Mouse (Mus musculus): Measurements from ENCODE around the gene Cdk19.

Gene Cdk19

DNA sequence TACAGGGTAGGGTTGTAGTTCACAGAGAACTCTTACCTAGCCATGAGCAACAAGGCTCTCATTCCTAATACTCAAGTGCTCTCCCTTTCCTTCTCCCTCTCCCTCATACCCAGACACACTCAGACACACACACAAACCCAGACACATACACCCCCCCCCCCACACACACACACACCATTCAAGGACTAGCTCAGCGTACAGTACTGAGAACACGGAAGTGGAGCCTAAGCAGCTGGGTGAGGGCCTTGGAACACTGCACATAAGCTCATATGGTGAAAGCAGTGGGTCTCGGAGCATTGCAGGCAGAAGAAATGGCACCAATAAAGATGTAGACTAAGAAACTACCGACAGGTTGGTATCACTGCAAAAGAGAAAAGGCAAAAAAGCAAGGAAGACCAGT is 105.2 kb downstream of the Cdk19 start:
- DNase-seq: no peak

DNA sequence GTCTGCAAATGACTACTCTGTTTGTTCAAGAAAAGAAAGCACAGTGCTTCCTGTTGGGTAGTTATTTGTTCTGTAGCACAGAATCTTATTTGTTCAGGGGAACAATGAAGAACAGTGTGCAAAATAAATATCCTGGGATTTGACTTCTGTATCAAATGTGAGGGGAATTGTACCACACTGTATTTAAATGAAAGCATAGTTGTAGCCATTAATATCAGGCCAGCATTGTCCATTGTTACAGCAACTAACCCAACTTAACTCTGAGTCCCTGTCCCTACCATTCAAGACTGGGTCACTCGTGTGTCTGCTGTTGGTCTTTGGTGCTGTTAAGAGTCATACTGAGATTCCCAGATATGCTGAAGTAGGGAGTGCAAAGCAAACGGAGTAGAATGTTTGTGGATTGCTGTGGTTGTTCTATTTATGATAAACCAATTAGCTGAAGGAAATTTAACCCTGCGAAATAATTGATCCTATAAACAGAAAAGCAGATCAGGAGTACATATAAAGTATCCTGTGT is 106.8 kb downstream of the Cdk19 start:
- no peak for DNase-seq

DNA sequence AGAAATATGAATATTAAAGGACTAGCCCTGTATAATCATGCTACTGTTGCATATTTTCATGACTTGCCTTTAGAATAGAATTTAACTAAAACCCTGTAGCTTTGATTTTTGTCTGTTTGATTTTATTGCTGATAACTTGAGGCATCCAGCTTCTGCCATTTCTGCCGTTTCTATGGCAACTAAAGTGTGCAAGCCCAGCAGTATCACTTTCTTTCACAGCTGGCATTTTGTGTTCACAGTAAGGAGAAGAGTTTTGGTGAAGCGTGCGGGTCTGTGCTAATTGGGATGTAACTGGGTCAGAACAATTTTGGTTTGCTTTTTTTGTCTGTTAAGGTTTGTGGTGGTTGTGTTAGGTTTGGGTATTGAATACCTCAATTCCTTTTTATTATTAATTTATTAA is 107.3 kb downstream of the Cdk19 start:
- no peak for DNase-seq

- no peak for DNase-seq
Measured at GRCm38 (mm10) chr10:40447295-40447694, 107.9 kb downstream of the Cdk19 start.

DNA sequence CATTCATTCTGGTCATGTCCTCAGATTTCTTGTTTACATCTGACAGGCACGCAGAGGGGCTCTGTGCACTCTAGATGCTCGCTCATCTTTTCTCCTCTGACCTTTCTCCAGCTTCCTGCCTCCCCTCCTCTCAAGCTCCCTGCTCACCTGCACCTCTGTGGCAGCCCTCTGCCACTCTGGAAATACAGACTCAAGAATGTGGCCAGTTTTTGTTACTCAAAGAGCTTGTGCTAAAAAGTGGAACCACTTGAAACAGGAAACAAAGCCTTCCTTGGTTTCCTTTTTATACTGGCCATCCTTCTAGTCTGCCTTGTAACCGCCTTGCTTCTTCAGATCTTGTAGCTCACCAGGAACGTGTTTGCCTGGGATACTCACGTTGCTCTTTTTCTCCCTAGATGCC is 108.6 kb downstream of the Cdk19 start:
- no peak for DNase-seq

DNA sequence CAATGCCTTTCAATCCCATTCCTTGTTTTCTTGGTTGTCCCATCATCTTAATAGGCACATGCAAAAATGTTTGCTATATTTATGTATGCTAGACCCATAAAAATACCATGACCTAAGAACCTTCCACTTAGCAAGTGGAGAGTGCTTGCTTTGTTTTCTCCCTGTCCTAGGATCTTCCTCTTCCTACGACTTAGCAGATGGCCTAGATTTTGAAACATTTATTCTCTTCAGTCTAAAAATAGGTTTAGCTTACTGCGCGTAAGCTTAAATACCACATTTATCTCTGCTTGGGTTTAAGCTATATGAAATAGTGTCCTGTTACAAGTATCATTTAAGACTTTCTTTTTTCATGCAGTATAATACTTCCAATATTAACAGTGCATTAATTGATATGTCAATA is 109.1 kb downstream of the Cdk19 start:
- DNase-seq: no peak

DNA sequence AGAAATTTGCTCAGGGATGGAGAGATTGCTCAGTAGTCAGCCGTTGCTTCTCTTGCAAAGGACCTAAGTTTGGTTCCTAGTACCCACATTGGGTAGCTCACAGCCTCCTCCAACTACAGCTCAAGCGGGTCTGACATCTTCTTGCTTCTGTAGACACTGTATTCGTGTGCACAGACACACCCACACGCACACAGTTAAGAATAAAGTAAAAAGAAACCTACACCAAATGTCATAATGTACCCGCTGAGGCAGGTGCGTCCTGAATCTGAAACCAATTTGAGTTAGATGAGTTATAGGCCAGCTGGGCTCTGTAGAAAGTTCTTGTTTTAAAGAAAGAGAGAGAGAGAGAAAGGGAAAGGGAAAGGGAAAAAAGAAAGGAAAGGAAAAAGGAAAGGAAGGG is 110.2 kb downstream of the Cdk19 start:
- DNase-seq: no peak

DNA sequence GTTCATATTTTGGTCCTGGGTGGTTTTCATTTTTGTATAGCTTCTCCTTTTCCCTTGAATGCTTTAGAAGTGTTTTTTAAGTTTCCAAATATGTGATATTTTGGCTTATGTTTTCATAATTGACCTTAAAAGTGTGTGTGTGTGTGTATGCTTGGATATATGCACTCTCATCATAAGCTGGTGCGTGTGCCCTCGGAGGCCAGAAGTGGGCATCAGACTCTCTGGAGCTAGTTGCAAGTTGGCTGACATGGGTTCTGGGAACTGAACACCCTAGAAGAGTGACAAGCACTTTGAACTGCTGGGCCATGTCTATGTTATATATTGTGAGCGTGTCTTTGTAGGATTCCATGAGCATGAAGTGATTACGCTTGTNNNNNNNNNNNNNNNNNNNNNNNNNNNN is 110.8 kb downstream of the Cdk19 start:
- DNase-seq: no peak

DNA sequence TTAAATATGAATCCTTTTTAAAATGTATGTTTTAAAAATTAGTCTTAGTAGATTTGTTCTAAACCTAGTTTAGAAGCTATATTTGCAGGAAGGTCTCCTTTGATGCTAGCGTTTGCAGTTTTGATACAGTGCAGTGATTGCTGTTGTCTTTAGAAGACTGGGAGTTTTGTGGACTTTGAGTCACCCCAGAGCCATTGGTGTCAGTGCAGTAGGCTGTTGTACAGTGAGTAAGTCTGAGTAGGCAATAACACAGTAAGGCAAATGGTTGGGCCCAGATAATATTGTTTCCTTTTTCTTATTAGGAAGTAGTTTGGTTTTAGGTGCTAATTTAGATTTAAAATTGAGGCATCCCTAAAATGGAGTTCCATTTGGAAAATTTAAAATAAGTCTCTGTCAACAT is 117.8 kb downstream of the Cdk19 start:
- DNase-seq: no peak

DNA sequence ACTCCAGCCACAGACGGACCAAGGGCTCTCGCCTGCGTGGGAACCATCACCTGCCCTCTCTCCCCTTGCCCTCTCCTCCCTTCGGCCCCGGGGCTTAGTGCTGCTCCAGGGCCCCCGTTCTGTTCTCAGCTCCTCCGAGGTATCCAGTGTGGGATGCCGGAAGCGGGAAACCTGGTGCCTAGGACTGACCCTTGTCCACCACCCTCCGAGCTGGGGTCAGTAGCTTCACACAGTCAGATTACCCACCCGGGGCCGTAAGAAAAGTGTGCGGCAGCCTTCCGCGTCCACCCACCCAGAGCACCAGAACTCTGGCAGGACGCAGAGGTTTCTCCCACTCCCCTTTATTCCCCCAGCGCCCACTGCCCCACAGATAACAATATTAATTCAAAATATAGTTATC is 119.8 kb downstream of the Cdk19 start:
- no peak for DNase-seq

DNA sequence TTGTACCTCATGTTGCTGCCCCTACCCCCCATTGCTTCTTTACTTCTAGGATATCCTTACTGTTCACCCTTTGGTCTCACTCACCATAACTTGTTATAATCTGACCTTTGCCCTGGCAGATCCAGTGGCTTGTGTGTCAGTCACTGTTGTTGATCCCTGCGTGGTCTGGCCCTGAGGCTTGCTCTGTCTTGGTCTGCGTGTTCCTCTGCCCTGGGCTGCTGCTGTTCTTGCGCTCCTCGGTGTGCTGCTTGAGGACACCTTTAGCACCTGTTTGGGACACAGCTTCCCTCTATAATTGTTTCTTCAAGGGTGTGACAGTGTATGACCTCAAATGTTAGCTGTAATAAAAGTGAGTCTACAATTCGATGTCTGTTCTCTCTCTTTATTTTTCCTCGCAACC is 122.0 kb downstream of the Cdk19 start:
- DNase-seq: no peak

DNA sequence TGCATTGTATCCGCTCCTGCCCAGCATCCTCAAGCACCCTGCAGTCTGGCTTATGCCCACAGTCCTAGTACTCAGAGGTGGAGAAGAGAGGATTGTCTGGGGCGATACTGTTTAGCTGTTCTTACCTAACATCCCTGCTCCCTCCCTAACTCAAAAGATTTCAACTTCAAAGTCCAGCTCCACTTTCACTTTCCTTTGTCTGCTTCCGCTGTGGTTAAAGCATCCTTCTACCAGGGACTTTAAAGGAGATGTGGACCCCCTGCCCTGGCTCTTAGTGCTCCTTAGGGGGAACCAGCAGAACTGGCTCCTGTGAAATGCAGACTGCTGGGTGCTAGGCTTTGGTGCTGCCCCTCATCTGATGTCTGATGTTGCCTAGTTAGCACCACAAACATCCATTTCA is 122.9 kb downstream of the Cdk19 start:
- no peak for DNase-seq

GRCm38 (mm10) chr10:40467174-40467911 is 128.0 kb downstream of the Cdk19 start:
- DNase-seq: no peak

- no peak for DNase-seq
Measured at GRCm38 (mm10) chr10:40467912-40468254, 128.5 kb downstream of the Cdk19 start.

GRCm38 (mm10) chr10:40469145-40469544 is 129.8 kb downstream of the Cdk19 start:
- no peak for DNase-seq

DNA sequence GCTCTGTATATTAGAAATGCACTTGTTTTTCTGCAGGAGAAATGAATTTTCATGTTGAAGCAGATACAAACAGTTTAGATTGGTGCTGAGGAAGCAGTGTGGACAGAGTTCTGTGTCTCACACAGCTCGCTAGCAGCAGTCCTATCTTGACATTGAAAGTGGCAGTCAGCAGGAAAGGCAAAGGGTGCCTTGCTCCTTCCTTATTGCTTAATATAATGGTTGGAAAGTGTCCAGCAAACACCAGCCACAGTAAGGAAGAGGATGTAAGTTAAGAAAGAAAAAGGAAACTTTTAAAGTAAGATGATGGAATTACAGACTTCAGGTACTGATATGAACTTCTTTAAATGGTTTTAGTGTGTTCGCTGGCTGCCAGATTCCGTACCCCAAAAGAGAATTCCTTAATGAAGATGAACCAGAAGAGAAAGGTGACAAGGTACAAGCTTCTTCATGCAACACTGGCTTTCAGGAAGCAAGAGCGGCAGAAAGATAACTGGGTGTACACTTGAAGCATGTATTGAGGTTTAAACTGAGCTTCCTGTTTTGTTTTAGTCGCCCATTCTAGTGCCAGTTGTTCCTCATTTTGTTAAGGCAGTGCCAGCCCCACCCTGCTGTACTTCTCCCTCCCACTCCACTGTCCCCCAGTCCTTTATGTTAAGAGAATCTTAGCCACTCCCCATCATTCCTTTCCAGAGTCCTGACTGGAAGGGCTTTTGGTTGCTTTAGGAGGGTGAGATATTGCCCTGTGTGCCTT is 137.3 kb downstream of the Cdk19 start:
- DNase-seq: no peak

GRCm38 (mm10) chr10:40477426-40478075 is 138.2 kb downstream of the Cdk19 start:
- DNase-seq: no peak

DNA sequence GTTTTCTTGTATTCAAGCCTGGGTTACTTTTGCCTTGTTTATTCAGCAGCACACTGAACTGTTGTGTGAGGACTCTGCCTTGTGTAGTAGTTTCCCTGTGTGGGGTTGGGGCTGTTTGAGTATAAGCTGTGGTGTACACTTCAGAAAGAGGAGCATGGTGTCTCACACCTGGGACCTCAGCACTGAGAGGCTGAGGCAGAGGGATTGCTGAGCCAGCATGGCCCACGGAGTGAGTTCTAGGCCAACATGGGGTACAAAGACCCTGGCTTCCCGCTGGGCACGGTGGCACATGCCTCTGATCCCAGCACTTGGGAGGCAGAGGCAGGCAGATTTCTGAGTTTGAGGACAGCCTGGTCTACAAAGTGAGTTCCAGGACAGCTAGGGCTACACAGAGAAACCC is 139.3 kb downstream of the Cdk19 start:
- no peak for DNase-seq

- DNase-seq: no peak
Measured at GRCm38 (mm10) chr10:40479216-40479615, 139.9 kb downstream of the Cdk19 start.

- DNase-seq: no peak
Measured at GRCm38 (mm10) chr10:40479621-40480193, 140.3 kb downstream of the Cdk19 start.

DNA sequence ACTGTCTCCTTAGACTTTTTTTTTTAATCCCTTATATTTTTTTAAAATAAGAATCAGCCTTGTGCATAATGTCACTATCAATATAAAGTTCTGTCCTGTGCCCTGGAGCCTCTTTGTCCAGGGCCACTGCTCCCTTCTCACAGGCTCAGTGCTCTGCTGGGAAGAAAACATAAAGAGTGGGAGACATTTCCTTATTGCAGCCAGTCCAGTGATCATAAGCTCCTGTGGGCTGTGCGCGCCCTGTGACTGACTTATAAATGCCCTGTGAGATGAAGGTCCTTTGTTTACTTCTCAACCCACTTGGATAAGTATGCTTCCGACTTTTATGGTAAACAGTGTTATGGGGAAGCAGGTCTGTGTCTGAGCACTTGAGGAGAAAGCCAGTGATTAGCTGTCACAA is 142.2 kb downstream of the Cdk19 start:
- DNase-seq: no peak

- no peak for DNase-seq
Measured at GRCm38 (mm10) chr10:40482285-40482684, 142.9 kb downstream of the Cdk19 start.

- no peak for DNase-seq
Measured at GRCm38 (mm10) chr10:40489086-40489796, 149.9 kb downstream of the Cdk19 start.

Data from cerebellum, postnatal 36 days (tissue).